Mouse (Mus musculus) brain, embryonic 14.5 days (tissue): ENCODE data around the gene Plekho2.

Source experiments
- CTCF ChIP-seq: fragments of 200-500 bp; IDR thresholded peaks from 2 replicates; pipeline ENCODE4 v1.5.1; 2012; ENCODE audit warnings: inconsistent platforms, mild to moderate bottlenecking, moderate library complexity, borderline replicate concordance; ENCODE audit not compliant: insufficient read depth, insufficient read length; ENCODE audit errors: extremely low read depth
- POLR2A ChIP-seq: fragments of 200-500 bp; IDR thresholded peaks from 2 replicates; pipeline ENCODE4 v1.6.1; 2012; ENCODE audit warnings: mild to moderate bottlenecking, inconsistent platforms, borderline replicate concordance; ENCODE audit not compliant: poor library complexity, insufficient read depth, insufficient read length, severe bottlenecking; ENCODE audit errors: extremely low read depth

GRCm38 (mm10) chr9:65600951-65601350 lies 21.1 kb upstream of the Plekho2 start:
- TF ChIP-seq CTCF = no peak
- no peak for TF ChIP-seq POLR2A
